ENCODE assay signal across 10 mouse cellular contexts in the genomic region with DNA sequence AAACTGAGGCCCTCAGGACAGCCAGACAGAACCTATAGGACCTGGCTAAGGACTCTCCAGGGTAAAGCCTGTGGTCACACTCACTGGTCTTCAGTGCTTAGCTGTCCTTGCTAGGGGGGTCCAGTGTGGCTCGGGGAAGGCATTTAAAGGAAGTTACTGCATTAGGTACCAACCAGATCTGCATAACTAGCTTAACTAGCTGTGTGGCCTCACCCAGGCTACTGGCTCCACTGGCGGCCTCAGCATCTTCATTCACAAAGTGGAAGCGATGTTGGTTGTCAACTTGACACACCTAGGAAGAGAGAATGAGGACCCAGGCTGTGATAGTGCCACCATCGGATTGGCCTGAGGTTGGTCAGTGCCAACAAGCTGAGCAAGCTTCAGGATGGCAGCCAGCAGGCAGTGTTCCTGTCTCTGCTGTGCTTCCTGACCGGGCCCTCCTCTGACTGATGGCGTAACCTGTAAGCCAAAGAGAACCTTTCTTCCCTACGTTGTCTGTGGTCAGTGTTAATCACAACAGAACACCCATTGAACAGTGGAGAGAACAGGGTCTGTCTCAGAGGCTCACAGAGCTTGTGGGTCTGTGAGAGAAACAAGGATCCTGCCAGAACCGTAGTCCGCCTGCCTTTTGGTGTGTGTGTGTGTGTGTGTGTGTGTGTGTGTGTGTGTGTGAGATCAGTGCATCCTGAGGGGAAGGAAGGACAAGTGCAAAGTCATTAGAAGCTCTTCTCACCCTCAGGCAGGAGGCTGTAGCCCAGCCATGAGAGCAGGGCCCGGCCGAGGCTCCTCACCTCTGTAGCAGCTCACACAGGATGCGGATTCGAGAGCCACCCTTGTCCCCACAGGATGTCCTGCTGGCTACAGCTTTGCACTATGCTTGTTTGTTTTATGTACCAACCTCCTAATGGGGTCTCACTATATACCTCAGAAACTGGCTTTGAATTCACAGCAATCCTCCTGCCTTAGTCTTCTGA. TPM values are rescaled to one million over a fixed set of nuclear protein-coding genes. Genes with fewer than 3 reads are reported as not detected.
DNase-seq lines count a peak whose midpoint lies in the region; ATAC-seq lines count a peak whose summit lies in the region.
"Had no signal": no experiment of that assay in that cellular context is flagged by ENCODE, and none has a peak within 500 bp of the region (broad histone marks: within the 10 kb centered on the region; RNA-seq: fewer than 3 reads in every experiment).

No protein-coding gene starts in this region.

- H3K4me1 ChIP-seq in liver, embryonic 13.5 days (replicated peaks), result peaks cover 34% of the 10 kb centered on the region

- intact Hi-C loops in left cerebral cortex, postnatal 14 days (cut with DNase I), result no loop called here

- 46% methylated on average over 13 of the region's 13 CpGs for WGBS in liver, embryonic 13.5 days (ENCODE audit: insufficient replicate concordance)

- no peaks in the 10 kb centered on the region for H3K27me3 ChIP-seq in liver, embryonic 13.5 days

- no peak for ATAC-seq in liver, embryonic 13.5 days (ENCODE audit: low read depth)
- ATAC-seq: forebrain, embryonic 16.5 days had no signal

- no peak overlapping the region for H3K4me2 ChIP-seq in liver, embryonic 13.5 days
- H3K4me2 ChIP-seq: hindbrain, embryonic 14.5 days had no signal

- H3K4me3 ChIP-seq in liver, embryonic 13.5 days (replicated peaks), result no peak overlapping the region

- no peaks in the 10 kb centered on the region for H3K9me3 ChIP-seq in liver, embryonic 13.5 days (replicated peaks)

- H3K36me3 ChIP-seq in liver, embryonic 13.5 days, result no peaks in the 10 kb centered on the region

- H3K27ac ChIP-seq in liver, embryonic 13.5 days, result peak overlapping the region; percentile 19; the same call in 1 of the 2 replicates
- H3K27ac ChIP-seq: hindbrain, embryonic 14.5 days had no signal

- no peak overlapping the region for H3K9ac ChIP-seq in liver, embryonic 13.5 days
- H3K9ac ChIP-seq: hindbrain, embryonic 14.5 days had no signal

- DNase-seq in adrenal gland, postnatal 14 days, result peak; percentile 63
- no peak for DNase-seq in adrenal gland, adult 8-10 months
- DNase-seq in kidney, postnatal 25 days, result peak; percentile 36 to 72
- no peak for DNase-seq in kidney, adult 11 months
- no peak for DNase-seq in liver, embryonic 13.5 days
- DNase-seq in natural killer cell, adult 2 months (ENCODE audit: low spot score in 2 of 2), result peak; percentile 73 to 86
- no peak for DNase-seq in layer of hippocampus, adult 8-10 months (ENCODE audit: low spot score in 2 of 2)
- no peak for DNase-seq in left cerebral cortex, postnatal 14 days (ENCODE audit: low spot score in 2 of 2)

RNA-seq across cellular contexts. Expression of a gene that starts 13.4 kb away (rescaled TPM):
- total RNA-seq in adrenal gland, postnatal 14 days (2021), result 0.37 and 0.41 TPM in 2 replicates
- 1 to 10 TPM in 2 of 4 experiments, under 1 TPM in 2; 0.84 to 1.5 (median 1.1) TPM for total RNA-seq in adrenal gland, adult 8-10 months (2022)
- not detected in 2 replicates for polyA plus RNA-seq in liver, embryonic 13.5 days (2015; fragmentation: Nextera tagmentation; extraction: Ambion mirVana)
- 1 to 10 TPM; 1.1 to 2.4 (median 1.9) TPM for total RNA-seq in layer of hippocampus, adult 8-10 months (2022)
- under 1 TPM in 1 of 2 experiments, not detected in 1; 0.51 TPM for total RNA-seq in left cerebral cortex, postnatal 14 days (2021)
- polyA plus RNA-seq: hindbrain, embryonic 14.5 days had no signal

RNA-seq across cellular contexts. Expression of a gene that starts 16.5 kb away (rescaled TPM):
- total RNA-seq in adrenal gland, postnatal 14 days (2021), result 19.6 and 32.7 TPM in 2 replicates
- 10 to 100 TPM; 29.0 to 50.6 (median 43.2) TPM for total RNA-seq in adrenal gland, adult 8-10 months (2022)
- polyA plus RNA-seq in liver, embryonic 13.5 days (2015; fragmentation: Nextera tagmentation; extraction: Ambion mirVana), result 6.7 and 8.1 TPM in 2 replicates
- 10 to 100 TPM in 3 of 4 experiments, 1 to 10 TPM in 1; 9.7 to 12.9 (median 11.0) TPM for total RNA-seq in layer of hippocampus, adult 8-10 months (2022)
- total RNA-seq in left cerebral cortex, postnatal 14 days (2021), result 1 to 10 TPM; 4.5 to 5.5 TPM

Comparison
In these comparisons a context has a peak if more than half of its experiments do, and no peak if none do; other contexts are left out.
1. DNase-seq: peak in adrenal gland, postnatal 14 days (single experiment), kidney, postnatal 25 days (2 of 2) and natural killer cell, adult 2 months (2 of 2); none in adrenal gland, adult 8-10 months (single experiment), kidney, adult 11 months (single experiment), liver, embryonic 13.5 days (single experiment), layer of hippocampus, adult 8-10 months (0 of 2) and left cerebral cortex, postnatal 14 days (0 of 2).